Mouse (Mus musculus) liver, embryonic 16.5 days (tissue): ENCODE results near the gene Atp6v1g2. TPM values are rescaled to one million over a fixed set of nuclear protein-coding genes. Genes with fewer than 3 reads are reported as not detected.

Experiments used
- ATAC-seq: fragments of 200-750 bp; cut with Nextera tagmentation; 2 replicates; pipeline ENCODE4 v1.8.0; 2017; ENCODE audit warnings: low read depth, mild to moderate bottlenecking, moderate number of reproducible peaks, moderate library complexity
- H3K27ac ChIP-seq: fragments of 300-500 bp; sonication (generic); 2 replicates; pipeline ENCODE4 v1.5.1; 2014; ENCODE audit warnings: mild to moderate bottlenecking, low read length
- H3K27me3 ChIP-seq: fragments of 300-500 bp; sonication (generic); 2 replicates; pipeline ENCODE4 v1.6.1; 2014; ENCODE audit warnings: low read depth, low read length, mixed read lengths; ENCODE audit not compliant: control insufficient read depth, insufficient read depth
- H3K36me3 ChIP-seq: fragments of 300-500 bp; sonication (generic); 2 replicates; pipeline ENCODE4 v1.6.1; 2014; ENCODE audit warnings: mild to moderate bottlenecking; ENCODE audit not compliant: control insufficient read depth, insufficient read depth
- H3K4me1 ChIP-seq: fragments of 300-500 bp; sonication (generic); 2 replicates; pipeline ENCODE4 v1.6.1; 2014; ENCODE audit warnings: low read depth, low read length, mixed read lengths; ENCODE audit not compliant: control insufficient read depth
- H3K4me2 ChIP-seq: fragments of 300-500 bp; sonication (generic); 2 replicates; pipeline ENCODE4 v1.6.1; 2014; ENCODE audit warnings: low read depth, low read length, mixed read lengths
- H3K4me3 ChIP-seq: fragments of 300-500 bp; sonication (generic); 2 replicates; pipeline ENCODE4 v1.5.1; 2014; ENCODE audit warnings: low read depth, mild to moderate bottlenecking, low read length
- H3K9ac ChIP-seq: fragments of 300-500 bp; sonication (generic); 2 replicates; pipeline ENCODE4 v1.6.1; 2014; ENCODE audit warnings: low read depth, low read length
- H3K9me3 ChIP-seq: fragments of 300-500 bp; sonication (generic); replicated peaks from 2 replicates; pipeline ENCODE4 v1.6.1; 2016; ENCODE audit warnings: low read length; ENCODE audit not compliant: control insufficient read depth
- WGBS: fragments of 180-500 bp; shearing (Covaris S2); extraction: QIAGEN DNeasy Blood & Tissue Kit; methylation state at CpG from one replicate; pipeline ENCODE4 v1.1.7; 2014; ENCODE audit not compliant: insufficient replicate concordance; 5-methylcytosine and 5-hydroxymethylcytosine counted together
- polyA plus RNA-seq: library from polyadenylated mRNA; unstranded; fragments of >200 nt; fragmentation: Nextera tagmentation; extraction: Ambion mirVana; gene quantifications from 2 replicates; pipeline ENCODE4 v1.2.1, GENCODE M21; 2015

Gene Atp6v1g2
- polyA plus RNA-seq, 1 experiment from 2014 or later: 1.0 TPM

GRCm38 (mm10) chr17:35213071-35213470 is 20.4 kb upstream of the Atp6v1g2 start:
- H3K36me3 ChIP-seq: no peaks in the 10 kb centered on the region
- no peaks in the 10 kb centered on the region for H3K9me3 ChIP-seq
- no peak for ATAC-seq
- no peak overlapping the region for H3K4me2 ChIP-seq
- 71% methylated on average over 5 of the region's 5 CpGs for WGBS
- no peak overlapping the region for H3K27ac ChIP-seq
- peaks cover 3% of the 10 kb centered on the region; the same call in 1 of the 2 replicates for H3K4me1 ChIP-seq
- no peaks in the 10 kb centered on the region for H3K27me3 ChIP-seq
- no peak overlapping the region for H3K4me3 ChIP-seq
- H3K9ac ChIP-seq: no peak overlapping the region

- ATAC-seq: peak; percentile 57
- 12% methylated on average over 18 of the region's 18 CpGs for whole genome bisulfite sequencing
- Histone ChIP-seq H3K9me3 (no peaks in the 10 kb centered on the region), H3K4me2 (peak overlapping the region; percentile 14), H3K27ac (peak overlapping the region; percentile 16), H3K9ac (no peak overlapping the region), H3K4me1 (peaks cover 8% of the 10 kb centered on the region; the same call in 1 of the 2 replicates), H3K4me3 (peak overlapping the region; percentile 9; the same call in 1 of the 2 replicates), H3K27me3 (no peaks in the 10 kb centered on the region), H3K36me3 (0 out of 2 replicates have a peak, but pooled peaks cover 3% of the 10 kb centered on the region)
These were observed 14.8 kb upstream of the Atp6v1g2 start for GRCm38 (mm10) chr17:35218516-35219193.

- H3K36me3 ChIP-seq: 0 out of 2 replicates have a peak, but pooled peaks cover 3% of the 10 kb centered on the region
- no peak for ATAC-seq
- 17% methylated on average over 6 of the region's 6 CpGs for WGBS
- no peak overlapping the region for H3K9ac ChIP-seq
- no peaks in the 10 kb centered on the region for H3K27me3 ChIP-seq
- peaks cover 8% of the 10 kb centered on the region; the same call in 1 of the 2 replicates for H3K4me1 ChIP-seq
- no peaks in the 10 kb centered on the region for H3K9me3 ChIP-seq
- peak overlapping the region; percentile 59 for H3K27ac ChIP-seq
- H3K4me3 ChIP-seq: no peak overlapping the region
- H3K4me2 ChIP-seq: no peak overlapping the region
These were observed 13.8 kb upstream of the Atp6v1g2 start for GRCm38 (mm10) chr17:35219601-35220041.

- Histone ChIP-seq H3K9me3 (no peaks in the 10 kb centered on the region), H3K36me3 (peaks cover 3% of the 10 kb centered on the region; the same call in 1 of the 2 replicates), H3K27ac (peak within 1 kb of the TSS; percentile 59), H3K4me1 (peaks cover 8% of the 10 kb centered on the region; the same call in 1 of the 2 replicates), H3K4me2 (no peak within 1 kb of the TSS), H3K4me3 (no peak within 1 kb of the TSS), H3K9ac (no peak within 1 kb of the TSS), H3K27me3 (no peaks in the 10 kb centered on the region)
- WGBS: 56% methylated on average over 28 of the region's 28 CpGs
- no peak for ATAC-seq
These were observed 13.1 kb upstream of the Atp6v1g2 start, which contains the start of gene Gm16181 for GRCm38 (mm10) chr17:35220156-35220952. Gene Gm16181 (plus strand): TSS chr17:35220834.

- H3K4me1 ChIP-seq: peaks cover 8% of the 10 kb centered on the region; the same call in 1 of the 2 replicates
- no peaks in the 10 kb centered on the region for H3K9me3 ChIP-seq
- H3K27ac ChIP-seq: peak overlapping the region; percentile 35; the same call in 1 of the 2 replicates
- 0 out of 2 replicates have a peak, but pooled peaks have one; percentile 20 for ATAC-seq
- H3K9ac ChIP-seq: no peak overlapping the region
- H3K36me3 ChIP-seq: peaks cover 3% of the 10 kb centered on the region; the same call in 1 of the 2 replicates
- WGBS: 43% methylated on average over 6 of the region's 6 CpGs
- no peak overlapping the region for H3K4me2 ChIP-seq
- H3K27me3 ChIP-seq: no peaks in the 10 kb centered on the region
- no peak overlapping the region for H3K4me3 ChIP-seq
These were observed 11.2 kb upstream of the Atp6v1g2 start for GRCm38 (mm10) chr17:35222299-35222698.

GRCm38 (mm10) chr17:35224641-35225040 is 8.8 kb upstream of the Atp6v1g2 start:
- H3K27me3 ChIP-seq: no peaks in the 10 kb centered on the region
- peaks cover 6% of the 10 kb centered on the region for H3K36me3 ChIP-seq
- no peak overlapping the region for H3K9ac ChIP-seq
- WGBS: 76% methylated on average over 4 of the region's 4 CpGs
- no peaks in the 10 kb centered on the region for H3K9me3 ChIP-seq
- H3K4me2 ChIP-seq: no peak overlapping the region
- no peak overlapping the region for H3K4me3 ChIP-seq
- H3K4me1 ChIP-seq: peaks cover 5% of the 10 kb centered on the region; the same call in 1 of the 2 replicates
- no peak for ATAC-seq
- H3K27ac ChIP-seq: no peak overlapping the region

- H3K27ac ChIP-seq: no peak overlapping the region
- ATAC-seq: no peak
- H3K4me1 ChIP-seq: peaks cover 2% of the 10 kb centered on the region; the same call in 1 of the 2 replicates
- H3K9me3 ChIP-seq: no peaks in the 10 kb centered on the region
- H3K27me3 ChIP-seq: no peaks in the 10 kb centered on the region
- H3K36me3 ChIP-seq: peaks cover 7% of the 10 kb centered on the region
- H3K4me3 ChIP-seq: no peak overlapping the region
- no peak overlapping the region for H3K9ac ChIP-seq
- WGBS: 89% methylated on average over 5 of the region's 5 CpGs
- H3K4me2 ChIP-seq: no peak overlapping the region
These were observed 8.0 kb upstream of the Atp6v1g2 start for GRCm38 (mm10) chr17:35225456-35225855.

- 70% methylated on average over 14 of the region's 14 CpGs for WGBS
- H3K9me3 ChIP-seq: no peaks in the 10 kb centered on the region
- H3K27ac ChIP-seq: no peak overlapping the region
- H3K9ac ChIP-seq: no peak overlapping the region
- no peak overlapping the region for H3K4me3 ChIP-seq
- H3K27me3 ChIP-seq: no peaks in the 10 kb centered on the region
- H3K4me2 ChIP-seq: no peak overlapping the region
- H3K4me1 ChIP-seq: no peaks in the 10 kb centered on the region; the same call in none of the 2 replicates
- H3K36me3 ChIP-seq: peaks cover 10% of the 10 kb centered on the region
- no peak for ATAC-seq
These were observed 6.9 kb upstream of the Atp6v1g2 start for GRCm38 (mm10) chr17:35226561-35227046.
